Mouse (Mus musculus) liver, embryonic 12.5 days (tissue): Measurements from ENCODE around the gene Pkd2. TPM values are rescaled to one million over a fixed set of nuclear protein-coding genes. Genes with fewer than 3 reads are reported as not detected.

Source experiments
- polyA plus RNA-seq: library from polyadenylated mRNA; unstranded; fragments of >200 nt; fragmentation: Nextera tagmentation; extraction: Ambion mirVana; gene quantifications from 2 replicates; pipeline ENCODE4 v1.2.1, GENCODE M21; 2016

The Pkd2 gene
- polyA plus RNA-seq, 1 experiment from 2014 or later = 4.1 TPM

Other genes starting within 250 kb of the Pkd2 start
- gene Ibsp, start 160.3 kb upstream of the Pkd2 start, polyA plus RNA-seq = not detected in 2 replicates
- not detected in 2 replicates for gene Mepe, start 134.1 kb upstream of the Pkd2 start, polyA plus RNA-seq
- gene Spp1, start 24.3 kb upstream of the Pkd2 start, polyA plus RNA-seq = 2.0 and 2.6 TPM in 2 replicates
- 5.0 and 5.2 TPM in 2 replicates for gene BC005561, start 48.9 kb downstream of the Pkd2 start, polyA plus RNA-seq